Mouse (Mus musculus) heart, embryonic 12.5 days (tissue): ENCODE results near the gene Rhoj. TPM values are rescaled to one million over a fixed set of nuclear protein-coding genes. Genes with fewer than 3 reads are reported as not detected.
"Not testable (repeated sequence)": the region's sequence is repeated elsewhere in the genome, so short reads cannot be mapped to it uniquely, and the experiment has no call there.

ENCODE experiments used
- ATAC-seq: fragments of 200-750 bp; cut with Nextera tagmentation; 2 replicates; pipeline ENCODE4 v1.8.0; 2017; ENCODE audit warnings: moderate TSS enrichment, moderate library complexity; ENCODE audit not compliant: insufficient number of reproducible peaks, low FRiP score
- H3K27ac ChIP-seq: fragments of 300-500 bp; sonication (generic); 2 replicates; pipeline ENCODE4 v1.5.1; 2016; ENCODE audit warnings: mild to moderate bottlenecking, moderate library complexity; ENCODE audit not compliant: poor library complexity, severe bottlenecking
- H3K27me3 ChIP-seq: fragments of 300-500 bp; sonication (generic); replicated peaks from 2 replicates; pipeline ENCODE4 v1.6.1; 2016; ENCODE audit warnings: mild to moderate bottlenecking, moderate library complexity
- H3K36me3 ChIP-seq: fragments of 300-500 bp; sonication (generic); 2 replicates; pipeline ENCODE4 v1.6.1; 2016; ENCODE audit warnings: mild to moderate bottlenecking, moderate library complexity
- H3K4me1 ChIP-seq: fragments of 300-500 bp; sonication (generic); replicated peaks from 2 replicates; pipeline ENCODE4 v1.6.1; 2016; ENCODE audit warnings: mild to moderate bottlenecking
- H3K4me2 ChIP-seq: fragments of 300-500 bp; sonication (generic); 2 replicates; pipeline ENCODE4 v1.6.1; 2016; ENCODE audit warnings: mild to moderate bottlenecking, moderate library complexity
- H3K4me3 ChIP-seq: fragments of 300-500 bp; sonication (generic); 2 replicates; pipeline ENCODE4 v1.5.1; 2016; ENCODE audit warnings: mild to moderate bottlenecking
- H3K9ac ChIP-seq: fragments of 300-500 bp; sonication (generic); 2 replicates; pipeline ENCODE4 v1.6.1; 2016; ENCODE audit warnings: mild to moderate bottlenecking, moderate library complexity
- H3K9me3 ChIP-seq: fragments of 300-500 bp; sonication (generic); replicated peaks from 2 replicates; pipeline ENCODE4 v1.6.1; 2016; ENCODE audit warnings: mild to moderate bottlenecking, moderate library complexity
- WGBS: fragments of 180-500 bp; shearing (Covaris S2); methylation state at CpG from one replicate; pipeline ENCODE4 v1.1.7; 2016; 5-methylcytosine and 5-hydroxymethylcytosine counted together
- polyA plus RNA-seq: library from polyadenylated mRNA; unstranded; fragments of >200 nt; fragmentation: Nextera tagmentation; extraction: Ambion mirVana; gene quantifications from 2 replicates; pipeline ENCODE4 v1.2.1, GENCODE M21; 2016

The Rhoj gene
- polyA plus RNA-seq, 1 experiment from 2014 or later = 36.0 TPM

DNA sequence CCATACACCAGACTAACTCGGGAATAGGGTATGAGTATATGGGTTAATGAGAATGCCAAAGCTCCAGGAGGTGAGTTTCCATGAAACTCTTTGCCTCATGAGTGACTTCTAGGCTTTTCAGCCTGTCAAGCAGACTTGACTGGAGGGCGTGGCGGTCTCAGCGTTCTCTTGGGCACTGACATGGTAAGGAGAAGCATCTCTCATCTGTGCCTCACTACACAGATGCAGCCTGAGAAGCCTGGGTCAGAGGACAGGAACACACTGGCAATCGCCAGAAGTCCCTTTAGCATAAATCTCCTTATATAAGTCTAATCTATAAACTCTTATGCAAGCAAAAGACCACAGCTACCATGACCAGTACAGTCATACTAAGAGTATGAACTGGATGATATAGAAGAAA lies 41.4 kb downstream of the Rhoj start:
- H3K4me2 ChIP-seq, H3K9ac ChIP-seq, H3K27ac ChIP-seq, H3K9me3 ChIP-seq, ATAC-seq, H3K4me1 ChIP-seq, H3K27me3 ChIP-seq, H3K36me3 ChIP-seq, H3K4me3 ChIP-seq: not testable (repeated sequence)
- WGBS = 67% methylated on average over 5 of the region's 5 CpGs

- Histone ChIP-seq H3K4me3 (no peak overlapping the region), H3K36me3 (no peaks in the 10 kb centered on the region), H3K9me3 (no peaks in the 10 kb centered on the region), H3K9ac (no peak overlapping the region), H3K27me3 (no peaks in the 10 kb centered on the region), H3K4me1 (peaks cover 10% of the 10 kb centered on the region; the same call in 1 of the 2 replicates), H3K4me2 (no peak overlapping the region), H3K27ac (no peak overlapping the region)
- WGBS = 81% methylated on average over 5 of the region's 5 CpGs
- ATAC-seq = no peak
These were observed 42.6 kb downstream of the Rhoj start for GRCm38 (mm10) chr12:75350750-75351149.

DNA sequence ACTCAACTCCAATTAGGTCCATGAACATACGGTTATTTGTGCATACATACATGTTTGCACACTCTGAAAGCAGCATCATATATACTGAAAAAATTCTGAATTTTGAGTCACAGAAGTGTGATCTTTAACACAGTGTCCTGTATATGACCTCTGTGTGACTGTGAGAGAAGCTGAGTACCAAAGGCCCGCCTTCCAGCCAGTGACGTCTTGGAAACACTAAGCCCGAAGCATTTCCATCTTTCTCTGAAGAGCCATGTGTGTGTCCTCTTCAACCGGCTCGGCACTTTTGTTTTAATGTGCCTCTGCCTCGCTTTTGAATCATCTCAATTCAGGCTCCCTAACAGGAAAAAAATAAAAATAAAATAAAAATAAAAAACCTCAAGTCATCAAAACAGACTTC lies 43.7 kb downstream of the Rhoj start:
- H3K9ac ChIP-seq = no peak overlapping the region
- H3K9me3 ChIP-seq = no peaks in the 10 kb centered on the region
- no peaks in the 10 kb centered on the region for H3K27me3 ChIP-seq
- no peaks in the 10 kb centered on the region for H3K36me3 ChIP-seq
- no peak overlapping the region for H3K4me2 ChIP-seq
- WGBS = 62% methylated on average over 7 of the region's 7 CpGs
- ATAC-seq = no peak
- peaks cover 15% of the 10 kb centered on the region; the same call in 1 of the 2 replicates for H3K4me1 ChIP-seq
- no peak overlapping the region for H3K4me3 ChIP-seq
- no peak overlapping the region for H3K27ac ChIP-seq

DNA sequence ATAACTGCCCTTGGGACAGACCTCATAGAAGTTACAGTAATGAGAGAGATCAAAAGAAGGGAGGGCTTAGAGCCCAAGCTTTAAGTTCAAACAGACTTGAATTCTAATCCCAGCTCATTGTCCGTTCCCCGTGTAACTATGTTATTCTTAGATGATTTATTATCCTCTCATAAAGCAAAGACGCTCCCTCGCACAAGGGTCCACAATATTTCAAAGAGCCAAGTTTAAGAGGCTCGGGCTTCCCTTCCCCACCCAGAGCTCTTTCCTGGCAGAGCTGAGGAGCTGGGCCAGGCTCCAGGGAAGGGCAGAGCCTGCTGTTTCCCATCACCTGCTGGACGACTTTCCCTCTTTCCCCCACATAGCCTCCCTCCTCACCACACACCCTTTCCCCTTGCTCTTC lies 44.3 kb downstream of the Rhoj start:
- H3K27me3 ChIP-seq = no peaks in the 10 kb centered on the region
- no peaks in the 10 kb centered on the region for H3K36me3 ChIP-seq
- H3K4me3 ChIP-seq = no peak overlapping the region
- 0 out of 2 replicates have a peak, but pooled peaks have one; percentile 45 for ATAC-seq
- no peaks in the 10 kb centered on the region for H3K9me3 ChIP-seq
- H3K27ac ChIP-seq = no peak overlapping the region
- 61% methylated on average over 6 of the region's 6 CpGs for WGBS
- H3K4me2 ChIP-seq = no peak overlapping the region
- H3K9ac ChIP-seq = no peak overlapping the region
- H3K4me1 ChIP-seq = peaks cover 16% of the 10 kb centered on the region; the same call in 1 of the 2 replicates

- H3K36me3 ChIP-seq = no peaks in the 10 kb centered on the region
- no peaks in the 10 kb centered on the region for H3K27me3 ChIP-seq
- H3K4me1 ChIP-seq = peaks cover 17% of the 10 kb centered on the region
- H3K4me3 ChIP-seq = no peak overlapping the region
- H3K4me2 ChIP-seq = no peak overlapping the region
- ATAC-seq = no peak
- H3K9me3 ChIP-seq = no peaks in the 10 kb centered on the region
- no peak overlapping the region for H3K9ac ChIP-seq
- WGBS = 60% methylated on average over 7 of the region's 7 CpGs
- H3K27ac ChIP-seq = no peak overlapping the region
These were observed 46.2 kb downstream of the Rhoj start for GRCm38 (mm10) chr12:75354354-75354753.

DNA sequence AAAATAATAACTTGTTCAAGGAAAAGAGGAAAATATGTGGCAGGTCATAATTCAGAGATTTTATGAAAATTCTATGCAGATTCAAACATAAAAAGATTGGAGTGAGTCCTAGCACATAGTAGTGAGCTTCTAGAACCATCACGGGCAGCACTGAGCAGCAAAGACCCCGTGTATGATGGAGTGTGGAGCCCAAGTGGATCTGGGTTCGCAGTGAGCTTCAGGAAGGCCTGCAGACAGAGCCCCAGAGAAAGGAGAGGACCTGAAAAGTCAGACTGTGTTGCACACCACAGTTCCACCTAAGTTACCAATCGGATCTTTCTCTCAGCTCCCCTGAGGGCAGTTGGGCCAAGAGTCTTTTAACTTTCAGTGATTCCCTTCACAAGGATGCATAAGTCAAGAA lies 49.7 kb downstream of the Rhoj start:
- H3K36me3 ChIP-seq = no peaks in the 10 kb centered on the region
- no peak overlapping the region for H3K4me3 ChIP-seq
- peaks cover 25% of the 10 kb centered on the region for H3K4me1 ChIP-seq
- H3K27me3 ChIP-seq = no peaks in the 10 kb centered on the region
- H3K4me2 ChIP-seq = no peak overlapping the region
- no peaks in the 10 kb centered on the region for H3K9me3 ChIP-seq
- H3K27ac ChIP-seq = no peak overlapping the region
- WGBS = 80% methylated on average over 4 of the region's 4 CpGs
- no peak overlapping the region for H3K9ac ChIP-seq
- no peak for ATAC-seq

GRCm38 (mm10) chr12:75358714-75359113 lies 50.6 kb downstream of the Rhoj start:
- Histone ChIP-seq H3K4me1 (peaks cover 25% of the 10 kb centered on the region), H3K9me3 (peaks cover 2% of the 10 kb centered on the region), H3K4me3 (no peak overlapping the region), H3K9ac (no peak overlapping the region), H3K27me3 (no peaks in the 10 kb centered on the region), H3K4me2 (no peak overlapping the region), H3K36me3 (peaks cover 4% of the 10 kb centered on the region; the same call in 1 of the 2 replicates), H3K27ac (no peak overlapping the region)
- WGBS = 79% methylated on average over 4 of the region's 4 CpGs
- no peak for ATAC-seq

- ATAC-seq = no peak
- no peak overlapping the region for H3K27ac ChIP-seq
- H3K9ac ChIP-seq = no peak overlapping the region
- peaks cover 4% of the 10 kb centered on the region for H3K9me3 ChIP-seq
- H3K4me3 ChIP-seq = no peak overlapping the region
- H3K36me3 ChIP-seq = peaks cover 7% of the 10 kb centered on the region; the same call in 1 of the 2 replicates
- H3K4me2 ChIP-seq = no peak overlapping the region
- H3K4me1 ChIP-seq = peaks cover 19% of the 10 kb centered on the region
- H3K27me3 ChIP-seq = no peaks in the 10 kb centered on the region
- 11% methylated on average over 2 of the region's 2 CpGs for WGBS
These were observed 51.4 kb downstream of the Rhoj start for GRCm38 (mm10) chr12:75359500-75359899.

GRCm38 (mm10) chr12:75359921-75360482 lies 51.9 kb downstream of the Rhoj start:
- Histone ChIP-seq H3K36me3 (peaks cover 7% of the 10 kb centered on the region; the same call in 1 of the 2 replicates), H3K4me2 (no peak overlapping the region), H3K27ac (no peak overlapping the region), H3K9ac (no peak overlapping the region), H3K4me1 (peaks cover 16% of the 10 kb centered on the region), H3K27me3 (no peaks in the 10 kb centered on the region), H3K9me3 (peaks cover 4% of the 10 kb centered on the region), H3K4me3 (no peak overlapping the region)
- ATAC-seq = no peak
- 48% methylated on average over 5 of the region's 5 CpGs for WGBS

- Histone ChIP-seq H3K4me3 (no peak overlapping the region), H3K9ac (no peak overlapping the region), H3K27me3 (no peaks in the 10 kb centered on the region), H3K9me3 (peaks cover 4% of the 10 kb centered on the region), H3K4me1 (peaks cover 10% of the 10 kb centered on the region), H3K36me3 (peaks cover 7% of the 10 kb centered on the region; the same call in 1 of the 2 replicates), H3K4me2 (no peak overlapping the region), H3K27ac (no peak overlapping the region)
- 88% methylated on average over 16 of the region's 16 CpGs for WGBS
- no peak for ATAC-seq
These were observed 54.3 kb downstream of the Rhoj start for GRCm38 (mm10) chr12:75362456-75362855.

GRCm38 (mm10) chr12:75364416-75364815 lies 56.3 kb downstream of the Rhoj start:
- ATAC-seq = no peak
- 90% methylated on average over 4 of the region's 4 CpGs for WGBS
- H3K4me2 ChIP-seq = no peak overlapping the region
- peaks cover 7% of the 10 kb centered on the region; the same call in 1 of the 2 replicates for H3K36me3 ChIP-seq
- no peak overlapping the region for H3K27ac ChIP-seq
- H3K27me3 ChIP-seq = no peaks in the 10 kb centered on the region
- H3K4me3 ChIP-seq = no peak overlapping the region
- H3K9me3 ChIP-seq = peaks cover 4% of the 10 kb centered on the region
- peaks cover 22% of the 10 kb centered on the region for H3K4me1 ChIP-seq
- H3K9ac ChIP-seq = no peak overlapping the region

GRCm38 (mm10) chr12:75365621-75366124 lies 57.6 kb downstream of the Rhoj start:
- Histone ChIP-seq H3K9ac (no peak overlapping the region), H3K4me2 (no peak overlapping the region), H3K27me3 (no peaks in the 10 kb centered on the region), H3K4me1 (peaks cover 17% of the 10 kb centered on the region), H3K27ac (no peak overlapping the region), H3K36me3 (peaks cover 7% of the 10 kb centered on the region; the same call in 1 of the 2 replicates), H3K4me3 (no peak overlapping the region), H3K9me3 (peaks cover 4% of the 10 kb centered on the region)
- WGBS = 74% methylated on average over 14 of the region's 14 CpGs
- no peak for ATAC-seq
